Mouse (Mus musculus) heart, postnatal 0 days (tissue): Measurements from ENCODE around the gene Syt16. TPM values are rescaled to one million over a fixed set of nuclear protein-coding genes. Genes with fewer than 3 reads are reported as not detected.

Source experiments
- ATAC-seq: fragments of 200-750 bp; cut with Nextera tagmentation; 2 replicates; pipeline ENCODE4 v1.8.0; 2017; ENCODE audit warnings: low read depth, moderate number of reproducible peaks, moderate library complexity; ENCODE audit not compliant: insufficient read depth
- DNase-seq: peaks from one replicate; pipeline ENCODE4 v3.0.0-alpha.2; 2016; ENCODE audit warnings: low spot score
- H3K27ac ChIP-seq: fragments of 300-500 bp; sonication (generic); 2 replicates; pipeline ENCODE4 v1.5.1; 2014; ENCODE audit warnings: low read depth, mild to moderate bottlenecking
- H3K27me3 ChIP-seq: fragments of 300-500 bp; sonication (generic); 2 replicates; pipeline ENCODE4 v1.6.1; 2014; ENCODE audit warnings: low read length, mixed read lengths; ENCODE audit not compliant: control insufficient read depth, insufficient read depth
- H3K36me3 ChIP-seq: fragments of 300-500 bp; sonication (generic); replicated peaks from 2 replicates; pipeline ENCODE4 v1.6.1; 2014; ENCODE audit warnings: low read length, mixed read lengths; ENCODE audit not compliant: control insufficient read depth, insufficient read depth
- H3K4me1 ChIP-seq: fragments of 300-500 bp; sonication (generic); 2 replicates; pipeline ENCODE4 v1.6.1; 2014; ENCODE audit warnings: antibody characterized with exemption; ENCODE audit not compliant: control insufficient read depth, insufficient read depth
- H3K4me2 ChIP-seq: fragments of 300-500 bp; sonication (generic); 2 replicates; pipeline ENCODE4 v1.6.1; 2014; ENCODE audit warnings: low read depth, mild to moderate bottlenecking, low read length, moderate library complexity
- H3K4me3 ChIP-seq: fragments of 300-500 bp; sonication (generic); 2 replicates; pipeline ENCODE4 v1.5.1; 2014; ENCODE audit warnings: low read depth, low read length
- H3K9ac ChIP-seq: fragments of 300-500 bp; sonication (generic); replicated peaks from 2 replicates; pipeline ENCODE4 v1.6.1; 2014; ENCODE audit warnings: low read depth, low read length, mixed read lengths
- H3K9me3 ChIP-seq: fragments of 300-500 bp; sonication (generic); replicated peaks from 2 replicates; pipeline ENCODE4 v1.6.1; 2016; ENCODE audit warnings: low read length; ENCODE audit not compliant: control insufficient read depth
- CTCF ChIP-seq: IDR thresholded peaks from 2 replicates; pipeline ENCODE4 v1.5.1; 2016; ENCODE audit warnings: antibody characterized with exemption, control low read depth, low read depth
- EP300 ChIP-seq: IDR thresholded peaks from 2 replicates; pipeline ENCODE4 v1.6.1; 2016; ENCODE audit warnings: antibody characterized with exemption, low read depth
- WGBS: fragments of 180-500 bp; shearing (Covaris S2); extraction: QIAGEN DNeasy Blood & Tissue Kit; methylation state at CpG from one replicate; pipeline ENCODE4 v1.1.7; 2014; 5-methylcytosine and 5-hydroxymethylcytosine counted together
- polyA plus RNA-seq: library from polyadenylated mRNA; unstranded; fragments of >200 nt; fragmentation: Nextera tagmentation; extraction: Ambion mirVana; gene quantifications from 2 replicates; pipeline ENCODE4 v1.2.1, GENCODE M21; 2015
- total RNA-seq: library from RNA; depleted of rRNA; stranded (reverse); fragments of >200 nt; gene quantifications from 2 replicates; pipeline ENCODE4 v1.2.3, GENCODE M21; 2014; ENCODE audit warnings: low replicate concordance

The Syt16 gene
- total and polyA plus RNA-seq, 2 experiments from 2014 or later: 0.80 TPM; not detected in 1

GRCm38 (mm10) chr12:74144385-74144784 lies 146.9 kb downstream of the Syt16 start:
- WGBS: 41% methylated on average over 5 of the region's 5 CpGs
- ATAC-seq (no peak), DNase-seq (no peak)
- Histone ChIP-seq H3K4me3 (no peak overlapping the region), H3K27ac (no peak overlapping the region), H3K4me2 (no peak overlapping the region), H3K36me3 (no peaks in the 10 kb centered on the region), H3K4me1 (no peaks in the 10 kb centered on the region), H3K9me3 (no peaks in the 10 kb centered on the region), H3K27me3 (no peaks in the 10 kb centered on the region), H3K9ac (no peak overlapping the region)
- TF ChIP-seq EP300 (no peak), CTCF (no peak)

DNA sequence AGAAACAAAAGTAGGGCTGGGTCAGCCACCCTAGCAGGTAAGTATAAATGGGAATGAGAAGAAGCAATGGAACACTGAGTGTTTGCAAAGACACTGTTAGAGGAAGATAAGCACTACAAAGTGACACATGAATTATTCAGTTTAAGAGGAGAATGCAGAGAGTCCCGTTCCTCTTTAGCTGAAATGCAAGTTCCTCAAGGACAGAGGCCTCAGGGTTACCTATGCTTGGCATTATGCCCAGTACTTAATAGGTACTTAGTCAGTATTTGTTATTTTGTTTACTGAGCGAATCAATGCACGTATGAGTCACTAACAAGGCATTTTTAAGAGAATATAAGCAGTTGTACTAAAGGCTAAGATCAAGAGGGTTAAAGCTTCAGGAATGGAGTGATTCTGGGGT lies 163.3 kb downstream of the Syt16 start:
- no peak overlapping the region for H3K4me3 ChIP-seq
- H3K9me3 ChIP-seq: no peaks in the 10 kb centered on the region
- TF ChIP-seq EP300: no peak
- TF ChIP-seq CTCF: no peak
- no peak for DNase-seq
- no peak overlapping the region for H3K9ac ChIP-seq
- no peak overlapping the region for H3K27ac ChIP-seq
- no peak for ATAC-seq
- H3K4me1 ChIP-seq: no peaks in the 10 kb centered on the region
- 61% methylated on average over 3 of the region's 3 CpGs for whole genome bisulfite sequencing
- H3K36me3 ChIP-seq: no peaks in the 10 kb centered on the region
- no peak overlapping the region for H3K4me2 ChIP-seq
- no peaks in the 10 kb centered on the region for H3K27me3 ChIP-seq

- H3K4me2 ChIP-seq: no peak overlapping the region
- no peaks in the 10 kb centered on the region for H3K9me3 ChIP-seq
- TF ChIP-seq EP300: no peak
- no peak for TF ChIP-seq CTCF
- no peak overlapping the region for H3K4me3 ChIP-seq
- no peak for DNase-seq
- no peak overlapping the region for H3K9ac ChIP-seq
- ATAC-seq: no peak
- H3K27ac ChIP-seq: no peak overlapping the region
- H3K36me3 ChIP-seq: no peaks in the 10 kb centered on the region
- H3K4me1 ChIP-seq: no peaks in the 10 kb centered on the region
- H3K27me3 ChIP-seq: no peaks in the 10 kb centered on the region
- 71% methylated on average over 2 of the region's 2 CpGs for WGBS
Observed at GRCm38 (mm10) chr12:74163080-74163479, 165.6 kb downstream of the Syt16 start.

- TF ChIP-seq CTCF: no peak
- TF ChIP-seq EP300: no peak
Observed at GRCm38 (mm10) chr12:74171257-74171656, 173.8 kb downstream of the Syt16 start.

GRCm38 (mm10) chr12:74173902-74174301 lies 176.4 kb downstream of the Syt16 start:
- H3K27ac ChIP-seq: no peak overlapping the region
- no peaks in the 10 kb centered on the region for H3K9me3 ChIP-seq
- DNase-seq: no peak
- WGBS: 57% methylated on average over 3 of the region's 3 CpGs
- no peaks in the 10 kb centered on the region for H3K27me3 ChIP-seq
- no peak overlapping the region for H3K4me2 ChIP-seq
- ATAC-seq: no peak
- H3K4me1 ChIP-seq: no peaks in the 10 kb centered on the region
- H3K36me3 ChIP-seq: no peaks in the 10 kb centered on the region
- no peak overlapping the region for H3K4me3 ChIP-seq
- TF ChIP-seq EP300 (no peak), CTCF (no peak)
- no peak overlapping the region for H3K9ac ChIP-seq

More at GRCm38 (mm10) chr12:74171257-74171656, 173.8 kb downstream of the Syt16 start:
- DNase-seq (no peak), ATAC-seq (no peak)
- Histone ChIP-seq H3K27me3 (no peaks in the 10 kb centered on the region), H3K27ac (no peak overlapping the region), H3K9ac (no peak overlapping the region), H3K4me3 (no peak overlapping the region), H3K36me3 (no peaks in the 10 kb centered on the region), H3K4me1 (no peaks in the 10 kb centered on the region), H3K4me2 (no peak overlapping the region), H3K9me3 (no peaks in the 10 kb centered on the region)
- WGBS: 40% methylated on average over 1 of the region's 1 CpGs

GRCm38 (mm10) chr12:74184596-74184995 lies 187.1 kb downstream of the Syt16 start:
- Histone ChIP-seq H3K36me3 (no peaks in the 10 kb centered on the region), H3K4me3 (0 out of 2 replicates have a peak overlapping the region, but pooled peaks have one; percentile 2), H3K4me1 (no peaks in the 10 kb centered on the region), H3K4me2 (peak overlapping the region; percentile 17), H3K9me3 (no peaks in the 10 kb centered on the region), H3K27me3 (no peaks in the 10 kb centered on the region), H3K9ac (no peak overlapping the region), H3K27ac (no peak overlapping the region)
- TF ChIP-seq EP300: no peak
- TF ChIP-seq CTCF: no peak
- no peak for DNase-seq
- no peak for ATAC-seq
- WGBS: 72% methylated on average over 17 of the region's 17 CpGs
